Mouse (Mus musculus) 416B (cell line): ENCODE measurements around the gene Tagln2.
A peak's percentile ranks its signal among the peaks of the same experiment; 100 is the strongest.

Experiments
- DNase-seq: peaks from one replicate; pipeline ENCODE4 v3.0.0; 2011; ENCODE audit warnings: low read depth

The Tagln2 gene

GRCm38 (mm10) chr1:172503111-172503997, 3.5 kb downstream of the Tagln2 start:
- peak; percentile 55 for DNase-seq

- no peak for DNase-seq
Observed at GRCm38 (mm10) chr1:172504756-172505155, 4.9 kb downstream of the Tagln2 start.

DNA sequence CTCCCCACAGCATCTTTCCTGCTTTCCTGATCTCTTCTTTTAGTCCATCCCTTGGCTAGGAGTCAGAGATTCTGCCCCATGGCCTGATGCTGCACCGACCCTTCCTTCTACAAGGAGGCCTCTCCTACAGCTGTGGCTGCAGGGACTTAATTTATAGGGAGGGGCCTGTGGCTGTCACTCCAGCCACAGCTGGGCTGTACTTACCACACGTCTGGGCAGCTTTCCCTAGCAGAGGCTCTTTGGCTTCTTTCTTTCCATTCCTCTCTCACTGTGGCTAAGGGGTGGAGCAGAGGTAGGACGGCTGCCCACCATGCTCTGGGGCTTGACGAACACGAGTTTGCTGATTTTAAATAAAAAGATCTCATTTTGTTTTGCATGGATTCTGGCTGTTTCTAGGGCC, 7.2 kb downstream of the Tagln2 start:
- peak; percentile 47 for DNase-seq

DNA sequence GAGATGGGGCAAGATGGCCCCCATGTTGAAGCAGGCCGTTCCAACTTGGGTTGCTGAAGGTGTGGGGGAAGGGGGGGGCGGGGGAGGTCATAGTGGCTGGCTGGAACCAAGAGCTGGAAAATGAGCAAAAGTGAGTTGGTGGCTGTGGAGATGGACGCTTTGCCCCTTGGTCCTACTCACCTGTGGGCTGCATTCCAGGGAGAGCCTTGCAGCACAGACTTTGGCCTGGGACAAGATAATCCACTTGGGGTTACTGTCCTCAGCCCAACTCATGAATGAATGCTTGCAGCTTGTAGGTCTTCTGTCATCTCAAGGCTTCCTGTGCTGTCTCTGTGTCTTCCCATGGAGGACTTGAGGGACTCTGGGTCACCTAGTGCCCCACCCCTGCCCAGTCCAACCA, 7.9 kb downstream of the Tagln2 start:
- no peak for DNase-seq

- peak; percentile 29 for DNase-seq
Observed at GRCm38 (mm10) chr1:172508172-172508571, 8.3 kb downstream of the Tagln2 start.

DNA sequence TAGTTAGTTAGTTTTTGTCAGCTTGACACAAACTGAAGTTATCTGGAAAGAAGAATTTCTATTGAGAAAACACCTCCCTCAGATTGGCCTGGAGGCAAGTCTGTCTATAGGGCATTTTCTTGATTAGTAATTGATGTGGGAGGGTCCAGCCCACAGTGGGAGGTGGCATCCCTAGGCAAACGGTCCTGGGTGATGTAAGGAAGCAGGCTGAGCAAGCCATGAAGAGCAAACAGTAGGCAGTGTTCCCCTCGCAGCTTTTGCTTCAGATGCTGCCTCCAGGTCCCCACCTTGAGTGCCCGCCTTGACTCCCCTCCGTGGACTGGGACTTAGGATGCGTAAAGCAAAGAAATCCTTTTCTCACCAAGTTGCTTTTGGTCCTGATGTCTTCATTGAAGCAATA, 9.4 kb downstream of the Tagln2 start:
- DNase-seq: peak; percentile 32

DNA sequence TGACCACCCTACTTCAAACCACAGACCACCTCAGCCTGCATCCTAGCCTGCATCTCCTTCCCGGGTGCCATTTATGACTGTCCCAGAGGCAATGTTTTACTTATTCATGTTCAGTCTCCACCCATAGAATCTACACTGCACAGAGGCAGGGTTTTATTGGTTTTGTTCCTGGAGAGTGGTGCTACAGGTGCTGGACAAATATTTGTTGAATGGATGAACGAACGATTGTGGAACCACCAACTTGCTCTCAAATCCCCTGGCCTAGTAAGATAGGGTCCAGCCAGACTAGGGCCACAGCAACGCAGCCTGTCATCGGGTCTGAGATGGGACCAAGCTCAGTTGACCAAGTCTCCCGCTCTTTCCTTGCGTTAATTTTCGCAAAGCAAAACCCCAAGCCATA, 10.1 kb downstream of the Tagln2 start:
- DNase-seq: no peak

- no peak for DNase-seq
Observed at GRCm38 (mm10) chr1:172510421-172510972, 10.7 kb downstream of the Tagln2 start.

GRCm38 (mm10) chr1:172512962-172513361, 13.1 kb downstream of the Tagln2 start:
- DNase-seq: peak; percentile 95

DNA sequence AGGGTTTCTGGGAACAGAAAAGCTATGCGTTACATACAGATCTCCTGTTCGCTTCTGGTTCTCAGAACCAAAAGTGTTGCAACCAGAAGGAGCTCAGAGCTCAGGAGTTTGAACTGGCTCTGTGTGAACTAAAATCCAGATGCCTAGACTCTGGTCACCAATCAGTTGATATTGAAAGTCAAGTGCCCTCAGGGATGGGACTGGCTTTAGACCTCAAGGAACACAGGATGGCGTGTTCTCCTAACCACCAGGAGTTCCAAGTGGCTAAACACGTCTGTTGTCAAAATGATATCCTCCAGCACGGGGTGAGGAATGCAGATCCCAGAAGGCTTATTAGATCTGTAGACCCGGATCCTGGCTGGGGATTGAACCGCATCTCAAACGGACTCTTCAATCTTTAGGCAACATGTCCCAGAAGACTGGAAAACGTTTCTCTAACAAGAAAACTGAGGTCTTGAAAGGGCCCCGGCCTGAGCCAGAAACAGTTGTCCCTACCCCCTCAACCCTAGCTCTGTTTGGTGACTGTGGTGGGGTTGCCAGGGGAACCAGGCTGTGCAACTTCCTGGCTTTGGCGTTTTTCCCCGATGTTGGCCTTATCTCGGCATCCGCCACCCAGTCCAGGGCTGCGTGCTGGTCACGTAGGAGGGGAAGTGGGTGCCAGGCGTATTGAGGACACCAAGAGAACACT, 13.8 kb downstream of the Tagln2 start:
- peak; percentile 98 for DNase-seq

- DNase-seq: no peak
Observed at GRCm38 (mm10) chr1:172514213-172514529, 14.3 kb downstream of the Tagln2 start.

GRCm38 (mm10) chr1:172514551-172515268, 14.9 kb downstream of the Tagln2 start:
- DNase-seq: no peak

DNA sequence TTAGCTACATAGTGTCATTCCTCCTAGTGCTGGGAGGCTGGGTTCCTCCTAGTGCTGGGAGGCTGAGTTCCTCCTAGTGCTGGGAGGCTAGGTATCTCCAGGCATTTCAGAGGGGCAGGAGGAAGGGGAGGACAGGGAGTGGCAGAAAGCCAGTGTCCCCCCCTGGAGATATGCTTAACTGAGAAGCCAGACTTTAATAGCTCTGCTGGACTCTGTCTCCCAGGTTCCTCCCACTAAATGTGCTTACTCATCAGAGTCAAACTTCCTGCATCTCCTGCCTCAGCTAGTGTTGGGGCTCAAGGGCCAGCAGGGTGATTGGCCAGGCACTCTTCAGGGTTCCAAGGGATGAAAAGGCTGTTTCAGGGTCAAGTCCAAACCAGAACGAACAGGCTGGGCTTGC, 15.5 kb downstream of the Tagln2 start:
- DNase-seq: peak; percentile 73

- peak; percentile 26 for DNase-seq
Observed at GRCm38 (mm10) chr1:172518013-172518412, 18.2 kb downstream of the Tagln2 start.

DNA sequence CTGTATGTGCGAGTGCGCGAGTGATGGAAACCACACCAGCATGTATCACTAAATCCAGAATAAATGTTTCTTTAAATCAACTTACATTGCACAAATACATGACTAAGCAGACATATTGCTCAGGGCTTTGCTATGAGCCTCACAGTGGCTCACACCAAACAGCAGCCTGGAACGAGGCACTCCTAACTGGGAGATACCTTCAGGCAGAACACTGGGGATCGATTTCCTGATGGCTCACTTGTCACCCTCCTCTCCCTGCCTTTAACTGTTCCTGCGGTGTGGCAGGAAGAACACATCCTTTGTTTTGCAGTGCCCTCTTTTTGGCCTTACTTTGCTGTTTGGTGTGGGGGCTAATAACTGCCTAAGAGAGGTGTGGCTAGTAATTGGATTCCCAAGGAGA, 19.8 kb downstream of the Tagln2 start:
- no peak for DNase-seq

GRCm38 (mm10) chr1:172520576-172521440, 21.0 kb downstream of the Tagln2 start, which contains the start of gene Cfap45:
TSS of gene Cfap45 (plus strand) at chr1:172520801.
- DNase-seq: no peak

GRCm38 (mm10) chr1:172522524-172522923, 22.7 kb downstream of the Tagln2 start:
- DNase-seq: no peak

DNA sequence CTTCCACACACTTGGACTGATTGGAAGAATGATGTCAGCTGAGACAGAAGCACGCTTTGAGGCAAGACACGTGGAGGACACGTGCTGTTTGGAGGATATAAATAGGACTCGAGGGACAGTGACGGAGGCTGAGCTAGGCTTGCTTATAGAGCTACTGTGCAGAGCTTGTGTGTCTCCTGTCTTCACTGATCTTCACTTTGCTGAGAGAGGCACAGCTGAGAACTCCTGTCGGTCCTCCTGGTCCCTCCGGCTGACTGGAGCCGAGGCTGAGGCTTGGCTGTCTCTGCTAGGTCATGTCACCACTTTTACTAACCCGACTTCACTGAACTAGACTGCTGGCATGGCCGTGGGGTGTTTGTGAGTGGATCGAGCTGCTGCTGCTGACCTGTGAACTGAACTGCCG, 23.9 kb downstream of the Tagln2 start:
- DNase-seq: no peak

DNA sequence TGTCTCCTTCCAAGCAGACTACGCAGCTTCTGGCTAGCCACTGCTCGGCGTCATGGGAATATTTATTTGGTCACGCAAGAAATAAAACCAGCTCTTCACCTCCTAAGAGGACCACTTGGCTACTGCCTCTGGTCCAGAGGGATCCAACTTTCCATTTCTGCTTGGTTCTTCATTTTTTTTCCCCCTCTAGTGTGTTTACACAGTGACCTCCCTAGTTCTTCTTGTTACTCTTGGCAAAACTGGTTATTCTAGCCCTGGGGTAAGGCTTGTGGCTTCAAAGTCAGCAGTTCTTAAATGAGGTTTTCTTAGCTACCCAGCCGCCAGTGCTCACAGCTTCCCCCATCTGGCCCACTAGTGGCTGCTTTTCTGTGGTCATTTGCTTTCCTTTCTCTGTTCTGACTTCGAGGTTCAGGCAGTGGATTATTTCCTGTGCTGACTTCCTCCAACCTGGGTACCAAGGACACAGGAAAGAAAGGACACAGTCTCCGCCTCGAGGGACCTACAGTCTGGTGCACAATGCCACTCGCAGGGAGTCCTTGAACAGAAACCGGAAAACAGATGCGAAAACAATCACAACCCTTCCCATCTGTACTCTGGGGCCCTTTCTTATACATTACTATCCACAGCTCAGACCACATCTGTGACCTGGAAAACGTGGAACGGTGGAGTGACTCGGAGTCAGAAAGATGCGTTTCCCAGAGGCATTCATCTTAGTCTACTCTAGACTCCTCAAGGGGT, 25.3 kb downstream of the Tagln2 start:
- peak; percentile 99 for DNase-seq

DNA sequence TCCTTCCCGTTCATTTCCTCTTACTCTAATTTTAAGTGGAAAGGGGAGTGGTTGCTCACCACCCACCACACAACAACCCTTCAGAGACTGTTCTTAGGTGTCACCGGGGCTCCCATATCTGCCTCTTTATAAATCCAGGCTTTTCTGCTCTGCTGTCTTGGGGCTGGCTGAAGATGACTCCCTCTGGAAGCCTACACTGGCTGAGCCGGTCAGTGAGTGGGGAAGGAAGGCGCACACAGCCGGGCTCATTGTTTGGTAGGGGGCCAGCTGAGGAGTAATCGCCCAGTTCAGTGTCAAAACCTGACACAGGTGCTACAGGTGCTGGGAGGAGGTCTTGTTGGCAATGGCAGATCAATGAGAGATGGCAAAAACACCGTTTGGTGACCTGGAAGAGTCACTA, 26.1 kb downstream of the Tagln2 start:
- DNase-seq: no peak
